Mouse (Mus musculus): ENCODE measurements around the gene Sh2d2a. TPM values are rescaled to one million over a fixed set of nuclear protein-coding genes. Genes with fewer than 3 reads are reported as not detected.
"Not testable (repeated sequence)": the region's sequence is repeated elsewhere in the genome, so short reads cannot be mapped to it uniquely, and the experiment has no call there.

Sh2d2a gene
- total RNA-seq (2021) (under 1 TPM; 0.17 to 0.31 TPM), polyA plus RNA-seq (2012; rRNA removed) (0.30 and 0.39 TPM in 2 replicates)
- long read RNA-seq: 0 reads

- DNase-seq: no peak
Measured at GRCm38 (mm10) chr3:87846650-87847110, at the start of gene Sh2d2a. Gene Sh2d2a, plus strand, starts transcription at chr3:87846755.

- no peak for DNase-seq
Measured at GRCm38 (mm10) chr3:87801681-87802080, 44.9 kb upstream of the Sh2d2a start.

- peak; percentile 39 for DNase-seq
Measured at GRCm38 (mm10) chr3:87804038-87804677, 42.4 kb upstream of the Sh2d2a start.

- DNase-seq: peak; percentile 17
Measured at GRCm38 (mm10) chr3:87809322-87809962, 37.1 kb upstream of the Sh2d2a start.

- no peak for DNase-seq
Measured at GRCm38 (mm10) chr3:87811297-87811696, 35.3 kb upstream of the Sh2d2a start.

- DNase-seq: no peak
Measured at GRCm38 (mm10) chr3:87812413-87812812, 34.1 kb upstream of the Sh2d2a start.

GRCm38 (mm10) chr3:87812873-87813272, 33.7 kb upstream of the Sh2d2a start:
- DNase-seq: no peak

GRCm38 (mm10) chr3:87816166-87816565, 30.4 kb upstream of the Sh2d2a start:
- no peak for DNase-seq

GRCm38 (mm10) chr3:87816646-87817093, 29.9 kb upstream of the Sh2d2a start:
- peak; percentile 68 for DNase-seq

- no peak for DNase-seq
Measured at GRCm38 (mm10) chr3:87818226-87818625, 28.3 kb upstream of the Sh2d2a start.

- not testable (repeated sequence) for DNase-seq
Measured at GRCm38 (mm10) chr3:87824206-87824605, 22.3 kb upstream of the Sh2d2a start, which contains the start of gene Pear1. Gene Pear1, minus strand, starts transcription at chr3:87824306.

GRCm38 (mm10) chr3:87828435-87828834, 18.1 kb upstream of the Sh2d2a start:
- no peak for DNase-seq

- DNase-seq: no peak
Measured at GRCm38 (mm10) chr3:87829025-87829424, 17.5 kb upstream of the Sh2d2a start.

- DNase-seq: no peak
Measured at GRCm38 (mm10) chr3:87832109-87832859, 14.3 kb upstream of the Sh2d2a start.

GRCm38 (mm10) chr3:87833482-87833881, 13.1 kb upstream of the Sh2d2a start:
- DNase-seq: no peak

GRCm38 (mm10) chr3:87838622-87839021, 7.9 kb upstream of the Sh2d2a start:
- peak; percentile 63 for DNase-seq

- no peak for DNase-seq
Measured at GRCm38 (mm10) chr3:87840858-87841257, 5.7 kb upstream of the Sh2d2a start.

GRCm38 (mm10) chr3:87844981-87845380, 1.6 kb upstream of the Sh2d2a start:
- no peak for DNase-seq

GRCm38 (mm10) chr3:87846186-87846585, 369 bp upstream of the Sh2d2a start:
- DNase-seq: no peak

GRCm38 (mm10) chr3:87847680-87848079, 1.1 kb downstream of the Sh2d2a start:
- no peak for DNase-seq

GRCm38 (mm10) chr3:87849117-87849516, 2.6 kb downstream of the Sh2d2a start:
- DNase-seq: no peak

GRCm38 (mm10) chr3:87854795-87855568, 8.4 kb downstream of the Sh2d2a start:
- peak; percentile 39 for DNase-seq

Measured in adrenal gland, adult 2 months (tissue).